Mouse (Mus musculus) skeletal muscle tissue, adult 2 months (tissue): ENCODE measurements at regions not wholly inside any gene's neighbourhood (a gene's known extent, or its start where the extent isn't known, plus 50 kb on each side); places are given as distances from the start of the nearest gene placed in this dataset.
A peak's percentile ranks its signal among the peaks of the same experiment; 100 is the strongest.

Experiments used
- DNase-seq: peaks from one replicate; pipeline ENCODE4 v3.0.0-alpha.2; 2012; ENCODE audit warnings: low read depth, low spot score

- DNase-seq = peak; percentile 70
These were observed 64.7 kb upstream of the Dlg1 start for GRCm38 (mm10) chr16:31598409-31598988.

GRCm38 (mm10) chr16:31598989-31599421, 64.2 kb upstream of the Dlg1 start:
- DNase-seq = peak; percentile 68

- no peak for DNase-seq
These were observed 62.0 kb upstream of the Dlg1 start for GRCm38 (mm10) chr16:31601278-31601677.

DNA sequence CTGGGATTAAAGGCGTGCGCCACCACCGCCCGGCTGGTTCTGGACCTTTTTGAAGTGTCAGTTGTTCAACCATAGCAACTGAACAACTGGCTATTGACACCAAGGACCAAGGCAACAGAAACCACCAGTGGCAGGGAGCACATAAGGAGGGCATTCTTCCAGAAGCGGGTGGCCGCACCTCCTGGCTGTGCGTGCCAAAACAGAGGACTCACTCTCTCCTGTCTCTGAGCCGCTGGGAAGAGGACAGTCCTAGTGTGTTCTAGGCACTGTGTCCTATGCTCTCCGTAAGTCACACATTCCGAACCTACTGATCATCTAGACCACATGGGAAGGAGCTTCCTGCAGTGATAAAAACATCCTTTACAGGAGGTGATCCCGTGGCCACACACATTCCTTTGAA, 60.1 kb upstream of the Dlg1 start:
- DNase-seq = no peak

DNA sequence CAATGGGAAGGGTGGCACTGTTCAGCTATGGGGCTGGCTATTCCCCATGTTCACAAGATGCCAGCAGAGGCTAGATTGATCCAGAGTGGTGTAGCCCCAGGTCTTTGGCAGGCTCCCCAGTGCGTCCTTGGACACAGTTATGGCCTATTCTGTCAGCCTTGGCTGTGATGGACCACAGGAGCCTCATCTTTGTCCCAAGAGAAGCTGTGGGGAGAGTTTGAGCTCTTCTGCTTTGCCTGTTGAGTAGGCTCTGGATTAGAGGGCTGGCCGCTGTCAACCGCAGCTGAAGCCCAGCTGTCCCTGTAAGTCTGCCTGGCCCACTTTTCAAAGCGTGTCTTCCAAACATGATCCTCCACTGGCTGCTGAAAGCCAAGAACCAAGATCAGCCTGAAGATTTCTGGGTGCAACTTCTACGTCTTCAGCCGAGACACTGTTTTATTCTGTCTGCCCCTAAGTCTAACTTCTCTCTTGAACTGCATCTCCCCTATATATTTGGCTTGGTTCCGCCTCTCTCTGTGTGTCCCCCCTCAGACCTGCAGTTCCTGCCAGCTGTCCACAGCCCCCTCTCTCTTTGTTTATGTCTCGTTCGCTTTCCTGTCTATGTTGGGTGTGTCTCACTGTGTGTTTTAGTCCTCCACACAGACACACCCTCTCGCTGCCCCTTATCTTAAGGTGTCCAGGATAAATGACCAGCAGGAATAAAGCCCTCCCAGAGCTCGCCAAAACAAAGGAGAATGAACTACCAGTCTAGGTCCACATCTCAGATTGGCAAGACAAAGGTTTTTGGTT, 56.7 kb upstream of the Dlg1 start:
- DNase-seq = peak; percentile 89

GRCm38 (mm10) chr16:31608964-31609363, 54.3 kb upstream of the Dlg1 start:
- peak; percentile 71 for DNase-seq

GRCm38 (mm10) chr16:31609394-31610172, 53.7 kb upstream of the Dlg1 start:
- no peak for DNase-seq
